Mouse (Mus musculus) thymus, postnatal 4 days (tissue): ENCODE measurements around the gene Rgs9.
"Not testable (repeated sequence)": the region's sequence is repeated elsewhere in the genome, so short reads cannot be mapped to it uniquely, and the experiment has no call there.

ENCODE experiments used
- DNase-seq: peaks from one replicate; pipeline ENCODE4 v3.0.0; 2021

Gene Rgs9

DNA sequence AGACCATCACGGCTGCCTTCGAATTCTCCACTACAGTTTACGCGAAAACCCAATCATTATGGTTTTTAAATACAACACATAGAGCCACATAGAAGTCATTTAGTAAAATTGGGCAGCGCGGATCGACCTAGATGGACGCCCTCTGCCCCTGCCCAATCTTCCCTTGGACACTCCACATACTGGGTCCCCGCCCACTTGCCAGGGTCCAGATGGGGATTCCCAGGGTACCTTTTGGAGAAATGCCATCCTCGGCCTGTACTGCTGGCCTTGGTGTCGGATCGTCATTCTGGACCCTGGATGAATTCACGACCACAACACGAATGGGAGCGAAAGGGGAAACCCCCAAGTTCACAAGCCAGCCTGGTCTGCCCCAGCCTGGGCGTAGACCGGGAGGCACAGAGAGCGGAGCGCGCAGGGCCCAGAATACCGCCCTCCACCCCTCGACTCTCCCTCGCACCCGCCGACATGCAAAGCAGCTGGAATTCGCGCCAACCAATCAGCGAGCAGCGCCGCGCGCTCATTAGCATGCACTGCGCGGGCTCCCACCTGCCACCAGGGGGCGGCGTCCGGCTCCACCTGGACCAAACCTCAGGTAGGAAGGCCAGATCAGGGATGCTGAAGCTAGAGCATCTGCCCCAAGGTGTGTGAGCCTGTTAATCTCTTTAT is at the start of gene Rgs9:
Gene Rgs9 (minus strand): TSS at position 420 of the 666 bp plus-strand sequence.
- DNase-seq, result peak; percentile 98

- peak; percentile 53 for DNase-seq
Observed at GRCm38 (mm10) chr11:109347242-109347959, 49.5 kb upstream of the Rgs9 start.

DNA sequence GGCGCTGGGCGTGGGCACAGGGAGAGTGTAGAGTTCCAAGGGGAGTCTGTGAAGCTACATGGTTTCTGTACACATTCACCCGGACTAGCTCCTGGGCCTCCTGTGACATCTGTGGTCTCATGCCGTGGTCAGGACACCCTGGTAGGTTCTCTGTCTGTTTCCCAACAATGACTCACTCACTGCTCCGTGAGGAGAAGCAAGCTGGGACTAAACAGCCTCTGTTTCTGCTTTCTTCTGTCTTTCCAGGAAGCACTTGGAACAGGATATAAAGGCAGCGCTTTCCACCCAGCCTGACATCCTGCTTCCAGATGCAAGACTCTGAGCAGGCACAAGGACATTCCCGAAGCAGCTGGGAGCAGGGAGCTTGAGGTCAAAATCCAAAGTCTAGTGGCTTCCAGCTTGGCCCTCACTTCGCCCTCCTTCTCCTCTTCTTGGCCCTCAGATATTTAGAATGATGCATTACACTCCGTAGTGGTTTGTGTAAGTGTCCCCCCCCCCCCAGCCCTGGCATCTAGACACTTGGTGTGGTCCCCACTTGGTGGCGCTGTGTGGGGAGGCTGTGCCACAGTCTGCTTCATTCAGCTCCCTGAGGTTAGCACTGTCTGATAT is 46.2 kb upstream of the Rgs9 start:
- peak; percentile 76 for DNase-seq

DNA sequence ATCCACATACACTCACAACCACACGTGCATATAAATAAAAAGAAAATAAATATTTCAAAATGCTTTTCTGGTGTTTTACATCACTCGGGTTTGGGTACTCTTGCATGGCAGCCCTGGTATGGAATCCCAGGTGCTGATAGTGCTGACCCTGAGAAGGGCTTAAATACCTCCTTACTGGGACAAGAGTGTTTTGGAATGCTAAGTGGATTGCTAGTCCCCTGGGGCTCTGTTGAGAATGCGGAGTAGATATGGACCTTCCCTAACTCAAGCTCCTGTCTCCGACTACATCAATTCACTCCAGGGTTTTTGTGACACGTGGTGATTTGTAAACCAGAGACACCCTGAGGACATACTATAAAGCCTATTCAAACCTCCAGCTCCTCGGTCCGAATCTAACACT is 45.6 kb upstream of the Rgs9 start:
- DNase-seq, result no peak

DNA sequence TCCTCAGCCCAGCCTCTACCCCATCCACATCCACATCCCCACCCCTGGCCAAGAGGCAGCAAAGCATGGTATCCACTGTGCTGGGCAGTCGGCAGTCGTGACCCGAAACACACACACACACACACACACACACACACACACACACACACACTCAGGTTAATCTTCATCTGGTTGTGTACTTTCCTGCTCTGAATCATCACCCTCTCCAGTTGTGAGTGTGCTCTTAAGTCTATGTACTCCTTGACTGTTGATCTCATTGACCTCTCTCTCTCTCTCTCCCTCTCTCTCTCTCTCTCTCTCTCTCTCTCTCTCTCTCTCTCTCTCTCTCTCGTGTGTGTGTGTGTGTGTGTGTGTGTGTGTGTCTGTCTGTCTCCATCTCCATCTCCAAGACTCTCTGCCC is 44.7 kb upstream of the Rgs9 start:
- DNase-seq, result not testable (repeated sequence)

GRCm38 (mm10) chr11:109340541-109340940 is 42.6 kb upstream of the Rgs9 start:
- DNase-seq, result no peak

GRCm38 (mm10) chr11:109339155-109339938 is 41.4 kb upstream of the Rgs9 start:
- DNase-seq, result no peak

- DNase-seq, result no peak
Observed at GRCm38 (mm10) chr11:109335890-109336289, 38.0 kb upstream of the Rgs9 start.

DNA sequence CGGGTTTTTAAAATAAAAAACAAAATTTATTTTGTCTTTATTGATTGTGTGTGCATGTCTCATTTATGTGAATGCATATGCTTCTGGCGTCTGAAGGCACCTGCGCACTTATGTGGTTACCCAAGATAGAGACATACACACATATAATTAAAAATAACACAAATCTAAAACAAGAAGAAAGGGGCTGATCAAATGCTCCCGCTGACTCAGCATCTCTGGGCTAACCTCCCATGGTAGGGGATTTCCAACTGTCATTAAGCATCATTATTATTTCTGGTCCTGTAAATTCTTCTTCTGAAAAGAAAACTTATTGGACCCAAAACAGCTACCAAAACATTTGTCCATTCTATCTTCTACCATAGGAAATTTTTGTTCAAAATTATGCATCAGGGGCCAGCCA is 36.8 kb upstream of the Rgs9 start:
- DNase-seq, result no peak

DNA sequence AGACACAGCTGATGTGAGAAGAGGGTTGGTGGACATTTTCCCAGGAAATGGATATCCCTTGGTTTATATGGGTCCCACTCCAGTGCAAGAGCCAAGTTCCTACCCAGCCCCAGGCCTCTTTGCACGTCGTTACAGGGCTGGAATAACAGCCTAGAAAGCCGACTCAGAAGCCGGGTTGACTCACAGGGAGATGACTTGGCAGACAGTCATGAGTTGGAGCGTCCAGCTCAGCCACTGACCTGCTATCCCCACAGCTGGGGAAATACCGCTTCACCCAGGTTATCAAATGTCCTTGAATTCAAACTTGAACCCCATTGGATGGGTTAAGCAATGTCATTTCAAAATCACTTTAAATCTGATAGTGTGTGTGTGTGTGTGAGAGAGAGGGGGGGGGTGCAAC is 34.8 kb upstream of the Rgs9 start:
- DNase-seq, result no peak

DNA sequence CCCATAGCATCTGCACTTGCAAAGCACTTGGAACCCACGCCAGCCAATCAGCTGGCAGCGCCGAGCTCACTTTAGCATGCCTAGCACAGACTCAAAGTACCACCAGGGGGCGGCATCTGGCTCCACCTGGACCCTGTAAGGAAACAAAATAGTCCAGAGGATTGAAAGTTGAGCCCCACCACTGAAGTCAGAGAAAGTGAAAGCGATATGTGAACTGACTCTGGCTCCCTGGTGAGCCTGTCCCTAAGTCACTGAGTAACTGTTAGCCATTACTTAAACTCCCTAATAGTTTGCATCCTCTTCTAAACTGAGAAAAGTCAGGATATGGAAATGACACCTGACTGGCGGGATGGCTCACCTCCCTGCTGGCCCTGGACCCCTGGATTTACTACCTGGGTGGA is 33.5 kb upstream of the Rgs9 start:
- peak; percentile 98 for DNase-seq

- no peak for DNase-seq
Observed at GRCm38 (mm10) chr11:109330706-109331393, 32.9 kb upstream of the Rgs9 start.

DNA sequence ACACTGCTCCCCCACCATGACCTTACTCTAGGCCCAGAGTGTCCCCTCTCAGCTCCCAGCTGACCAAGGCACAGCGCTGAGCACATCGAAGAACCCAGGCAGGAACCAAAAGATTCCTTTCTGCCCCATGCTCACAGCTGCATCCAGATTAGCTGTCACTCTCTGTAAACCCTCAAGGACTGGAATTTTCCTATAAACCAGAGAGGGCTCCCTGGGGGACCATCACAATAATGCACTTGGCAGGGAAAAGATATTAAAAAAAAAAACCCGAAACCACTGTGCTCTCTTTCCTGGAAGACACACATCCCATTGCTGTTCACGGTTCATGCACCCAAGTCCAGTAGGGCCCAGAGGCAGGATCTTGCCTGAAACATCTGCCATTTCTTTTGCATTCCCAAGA is 31.4 kb upstream of the Rgs9 start:
- DNase-seq, result no peak

DNA sequence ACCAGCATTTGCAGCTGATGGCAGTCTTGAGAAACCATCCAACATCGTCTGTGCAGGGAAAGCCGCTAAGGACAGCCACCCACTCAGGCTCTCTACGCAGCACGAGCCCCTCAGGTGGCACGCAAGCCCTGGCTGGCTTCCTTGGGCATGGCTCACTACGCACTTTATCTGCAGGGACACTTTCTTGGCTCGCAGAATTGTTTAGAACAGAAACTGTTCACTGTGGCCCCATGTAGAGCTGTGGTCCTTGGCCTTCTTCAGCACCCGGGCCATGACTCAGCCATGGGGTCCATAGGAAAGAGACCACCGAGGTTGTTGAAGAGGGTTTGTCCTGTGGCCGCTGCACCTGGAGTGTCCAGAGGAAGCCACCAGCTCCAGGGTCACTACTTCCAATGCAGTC is 30.0 kb upstream of the Rgs9 start:
- no peak for DNase-seq

DNA sequence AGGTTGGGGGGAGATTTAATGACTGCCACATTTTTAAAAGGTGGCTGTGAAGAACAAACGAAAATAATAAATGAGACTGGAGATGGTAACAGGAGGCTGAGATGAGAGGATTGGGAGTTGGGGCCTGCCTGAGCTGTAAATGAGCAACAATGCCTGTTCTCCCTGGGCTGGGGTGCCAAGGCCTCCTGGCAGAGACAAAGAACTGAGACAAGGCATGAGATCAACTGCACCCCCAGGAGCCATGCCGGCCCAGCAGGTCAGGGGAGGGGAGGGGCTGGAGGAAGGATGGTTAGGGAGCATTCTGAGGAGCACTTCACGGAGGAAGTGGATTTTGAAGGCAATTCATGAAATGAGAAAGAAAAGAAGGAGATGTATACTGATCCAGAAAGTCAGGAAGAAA is 29.5 kb upstream of the Rgs9 start:
- no peak for DNase-seq

GRCm38 (mm10) chr11:109326270-109326669 is 28.3 kb upstream of the Rgs9 start:
- no peak for DNase-seq

- no peak for DNase-seq
Observed at GRCm38 (mm10) chr11:109320361-109320933, 22.5 kb upstream of the Rgs9 start.

- DNase-seq, result no peak
Observed at GRCm38 (mm10) chr11:109319946-109320345, 22.0 kb upstream of the Rgs9 start.

- no peak for DNase-seq
Observed at GRCm38 (mm10) chr11:109319471-109319870, 21.5 kb upstream of the Rgs9 start.

GRCm38 (mm10) chr11:109316921-109317320 is 19.0 kb upstream of the Rgs9 start:
- peak; percentile 74 for DNase-seq

DNA sequence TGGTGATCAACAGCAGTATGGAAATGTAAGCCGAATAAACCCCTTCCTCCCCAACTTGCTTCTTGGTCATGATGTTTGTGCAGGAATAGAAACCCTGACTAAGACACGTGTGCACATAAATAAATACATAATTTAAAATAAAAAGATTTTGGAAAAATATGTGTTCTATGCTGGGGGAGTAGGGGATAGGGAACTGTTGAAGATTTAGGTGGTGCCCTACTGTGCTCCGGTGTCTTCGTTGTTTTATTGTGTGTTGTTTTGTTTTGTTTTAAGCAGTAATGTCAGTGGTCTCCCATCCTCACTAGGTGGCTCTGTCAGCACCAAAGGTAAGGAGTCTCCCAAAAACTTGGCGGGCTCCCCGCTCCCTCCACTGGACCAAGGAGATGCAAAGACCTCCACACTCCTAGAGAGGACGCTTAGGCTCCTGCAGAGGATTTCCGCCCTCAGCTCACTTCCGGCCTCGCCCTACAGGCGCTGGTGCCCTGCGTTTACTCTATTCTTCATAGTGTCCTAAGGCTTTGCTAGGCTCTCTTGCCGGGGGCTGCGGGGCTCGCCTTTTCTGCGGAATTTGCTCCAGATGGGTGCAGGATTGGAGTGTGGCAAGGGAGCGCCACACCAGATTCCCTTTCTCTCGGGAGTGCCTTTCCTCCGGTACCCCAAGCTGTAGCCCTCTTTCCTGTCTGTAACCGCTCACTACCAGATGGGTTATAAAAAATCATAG is 14.1 kb upstream of the Rgs9 start:
- peak; percentile 81 for DNase-seq

DNA sequence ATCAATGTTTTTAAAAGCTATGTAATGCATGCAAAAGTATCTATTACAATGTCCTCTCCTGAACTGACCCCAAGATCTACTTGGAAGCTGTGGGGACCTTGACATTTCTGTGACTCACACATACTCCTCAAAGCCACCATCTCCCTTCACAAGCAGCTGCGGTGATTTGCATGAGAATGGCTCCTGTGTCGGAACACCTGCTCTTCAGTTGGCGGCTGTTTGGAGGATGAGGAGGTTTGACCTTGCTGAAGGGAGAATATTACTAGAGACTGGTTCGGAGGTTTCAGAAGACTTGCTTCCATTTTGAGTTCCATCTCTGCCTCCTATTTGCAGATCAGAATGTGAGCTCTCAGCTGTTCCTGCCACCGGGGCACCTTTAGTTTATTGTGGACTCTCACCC is 7.8 kb upstream of the Rgs9 start:
- DNase-seq, result no peak
